Mouse (Mus musculus) ES-Bruce4 (cell line): ENCODE results near the gene Olfr1408.

ENCODE experiments used
- CTCF ChIP-seq: IDR thresholded peaks from one replicate; pipeline ENCODE4 v1.8.1; 2011; ENCODE audit warnings: low read depth, low read length
- EP300 ChIP-seq: IDR thresholded peaks from 2 replicates; pipeline ENCODE4 v1.6.1; 2011; ENCODE audit warnings: low read depth, low read length; ENCODE audit not compliant: insufficient read depth
- POLR2A ChIP-seq: IDR thresholded peaks from one replicate; pipeline ENCODE4 v1.8.1; 2011; ENCODE audit warnings: low read length; ENCODE audit not compliant: insufficient read depth

- no peak for TF ChIP-seq POLR2A
- no peak for TF ChIP-seq EP300
- no peak for TF ChIP-seq CTCF
Measured at GRCm38 (mm10) chr1:173174154-173174842, 37.1 kb upstream of the Olfr1408 start.
